Mouse (Mus musculus) 3134 (cell line): ENCODE measurements around the gene Pabpn1.

Experiments used
- DNase-seq: peaks from one replicate; pipeline ENCODE4 v3.0.0-alpha.2; 2011; ENCODE audit warnings: low spot score; ENCODE audit not compliant: insufficient read length; ENCODE audit errors: extremely low read depth

Pabpn1 gene

GRCm38 (mm10) chr14:54892200-54892599, at the start of gene Pabpn1:
TSS of gene Pabpn1 (plus strand) at chr14:54892500.
- no peak for DNase-seq

- DNase-seq: peak; percentile 25
These were observed 48.8 kb upstream of the Pabpn1 start for GRCm38 (mm10) chr14:54843461-54843860.

GRCm38 (mm10) chr14:54855726-54856125, 36.6 kb upstream of the Pabpn1 start:
- no peak for DNase-seq

- DNase-seq: no peak
These were observed 35.6 kb upstream of the Pabpn1 start for GRCm38 (mm10) chr14:54856703-54857102.

GRCm38 (mm10) chr14:54857891-54858290, 34.4 kb upstream of the Pabpn1 start:
- DNase-seq: no peak

GRCm38 (mm10) chr14:54860511-54860910, 31.8 kb upstream of the Pabpn1 start:
- no peak for DNase-seq

- peak; percentile 88 for DNase-seq
These were observed 28.6 kb upstream of the Pabpn1 start for GRCm38 (mm10) chr14:54863501-54864312.

GRCm38 (mm10) chr14:54864313-54865036, 27.8 kb upstream of the Pabpn1 start:
- no peak for DNase-seq

GRCm38 (mm10) chr14:54865626-54866025, 26.7 kb upstream of the Pabpn1 start:
- DNase-seq: no peak

GRCm38 (mm10) chr14:54866268-54866667, 26.0 kb upstream of the Pabpn1 start:
- no peak for DNase-seq

- no peak for DNase-seq
These were observed 25.4 kb upstream of the Pabpn1 start for GRCm38 (mm10) chr14:54866936-54867335.

GRCm38 (mm10) chr14:54868026-54868425, 24.3 kb upstream of the Pabpn1 start:
- DNase-seq: no peak

- no peak for DNase-seq
These were observed 21.4 kb upstream of the Pabpn1 start, which contains the start of gene Homez for GRCm38 (mm10) chr14:54870861-54871260. TSS of gene Homez (minus strand) at chr14:54870961.

GRCm38 (mm10) chr14:54874165-54874564, 18.1 kb upstream of the Pabpn1 start:
- no peak for DNase-seq

GRCm38 (mm10) chr14:54875844-54876538, 16.3 kb upstream of the Pabpn1 start:
- DNase-seq: no peak

GRCm38 (mm10) chr14:54876539-54877047, 15.7 kb upstream of the Pabpn1 start:
- DNase-seq: peak; percentile 92

GRCm38 (mm10) chr14:54877048-54877715, 15.1 kb upstream of the Pabpn1 start, which contains the start of gene Ppp1r3e:
TSS of gene Ppp1r3e (minus strand) at chr14:54877550.
- DNase-seq: no peak

- peak; percentile 90 for DNase-seq
These were observed 8.9 kb upstream of the Pabpn1 start, which contains the start of the genes Bcl2l2 and Gm20521 for GRCm38 (mm10) chr14:54883154-54884021. TSS of gene Bcl2l2 (plus strand) at chr14:54883377. TSS of gene Gm20521 (plus strand) at chr14:54883441.

- no peak for DNase-seq
These were observed 8.1 kb upstream of the Pabpn1 start for GRCm38 (mm10) chr14:54884022-54884712.
